Mouse (Mus musculus) left cerebral cortex, adult 8-10 months (tissue): ENCODE measurements around the gene Ddx19b. TPM values are rescaled to one million over a fixed set of nuclear protein-coding genes. Genes with fewer than 3 reads are reported as not detected.
"Not testable (repeated sequence)": the region's sequence is repeated elsewhere in the genome, so short reads cannot be mapped to it uniquely, and the experiment has no call there.

Experiments used
- DNase-seq, 2 experiments: peaks; one replicate each; pipeline ENCODE4 v3.0.0; 2022; ENCODE audit warnings: low spot score in 2 of 2
- microRNA-seq, 2 experiments: library from miRNA; unstranded; fragments of <30 nt; microRNA quantifications; one replicate each; pipeline ENCODE4 v1.2.0; 2022
- total RNA-seq, 4 experiments: library from RNA; stranded (reverse); gene quantifications; 2 replicates each; pipeline ENCODE4 v1.2.4; 2022

Gene Ddx19b
- total RNA-seq, 4 experiments from 2014 or later = 17.9 to 20.5 (median 18.9) TPM

- DNase-seq = no peak
These were observed 65.0 kb downstream of the Ddx19b start for GRCm38 (mm10) chr8:110966586-110966985.

GRCm38 (mm10) chr8:110965594-110965993, 66.0 kb downstream of the Ddx19b start:
- peak; percentile 24 to 60 for DNase-seq

GRCm38 (mm10) chr8:110964666-110965065, 66.9 kb downstream of the Ddx19b start:
- DNase-seq = no peak

GRCm38 (mm10) chr8:110963051-110963450, 68.5 kb downstream of the Ddx19b start:
- no peak for DNase-seq

GRCm38 (mm10) chr8:110959906-110960305, 71.6 kb downstream of the Ddx19b start:
- DNase-seq = no peak

- DNase-seq = no peak
These were observed 72.3 kb downstream of the Ddx19b start for GRCm38 (mm10) chr8:110959071-110959780.

- DNase-seq = not testable (repeated sequence)
These were observed 73.0 kb downstream of the Ddx19b start for GRCm38 (mm10) chr8:110958553-110958952.

GRCm38 (mm10) chr8:110958135-110958534, 73.4 kb downstream of the Ddx19b start:
- no peak for DNase-seq

- DNase-seq = no peak
These were observed 74.1 kb downstream of the Ddx19b start for GRCm38 (mm10) chr8:110957471-110957870.

GRCm38 (mm10) chr8:110956619-110957450, 74.7 kb downstream of the Ddx19b start:
- DNase-seq = no peak

GRCm38 (mm10) chr8:110954776-110955175, 76.8 kb downstream of the Ddx19b start:
- no peak for DNase-seq

Small RNA genes lying within 50 kb of the gene (microRNA-seq; reads per million reads assigned to microRNA genes)
- gene Gm24103 (0 reads per million in 2 experiments), gene Mir3473d (0 to 0.22 reads per million in 2 experiments)

Other genes with a start within 250 kb of the Ddx19b start
- gene Il34, start 225.8 kb downstream of the Ddx19b start, total RNA-seq = 10 to 100 TPM; 80.4 to 88.7 (median 81.2) TPM
- gene Cog4, start 185.2 kb downstream of the Ddx19b start, total RNA-seq = 10 to 100 TPM; 50.2 to 56.8 (median 54.5) TPM
- 10 to 100 TPM; 58.6 to 66.2 (median 60.5) TPM for gene Sf3b3, start 185.0 kb downstream of the Ddx19b start, total RNA-seq
- gene Fuk, start 129.3 kb downstream of the Ddx19b start, total RNA-seq = 10 to 100 TPM; 16.7 to 20.2 (median 19.4) TPM
- gene St3gal2, start 111.8 kb downstream of the Ddx19b start, total RNA-seq = 10 to 100 TPM; 87.8 to 95.6 (median 94.6) TPM
- gene Ddx19a, start 34.0 kb downstream of the Ddx19b start, total RNA-seq = 10 to 100 TPM; 24.6 to 27.5 (median 26.4) TPM
- gene Aars, start 1.4 kb upstream of the Ddx19b start, total RNA-seq = 100 to 1,000 TPM in 1 of 4 experiments, 10 to 100 TPM in 3; 82.5 to 110 (median 95.8) TPM
- gene Exosc6, start 24.6 kb upstream of the Ddx19b start, total RNA-seq = not detected
- 1 to 10 TPM; 2.3 to 4.0 (median 3.3) TPM for gene Clec18a, start 60.7 kb upstream of the Ddx19b start, total RNA-seq
- gene Pdpr, start 62.9 kb upstream of the Ddx19b start, total RNA-seq = 10 to 100 TPM; 29.0 to 36.5 (median 31.5) TPM
- 100 to 1,000 TPM; 139 to 145 (median 142) TPM for gene Glg1, start 227.5 kb upstream of the Ddx19b start, total RNA-seq